Mouse (Mus musculus): Measurements from ENCODE around the gene Mark3. TPM values are rescaled to one million over a fixed set of nuclear protein-coding genes. Genes with fewer than 3 reads are reported as not detected.
"Not testable (repeated sequence)": the region's sequence is repeated elsewhere in the genome, so short reads cannot be mapped to it uniquely, and the experiment has no call there.

Gene Mark3
- polyA plus RNA-seq, 1 experiment from 2014 or later, result 25.8 TPM

GRCm38 (mm10) chr12:111538292-111539040 is 35.9 kb upstream of the Mark3 start:
- Histone ChIP-seq H3K9me3 (replicated peaks) (no peaks in the 10 kb centered on the region), H3K27ac (peak overlapping the region; percentile 97), H3K9ac (peak overlapping the region; percentile 93), H3K36me3 (peaks cover 45% of the 10 kb centered on the region), H3K4me1 (replicated peaks) (peaks cover 42% of the 10 kb centered on the region), H3K4me3 (peak overlapping the region; percentile 77), H3K4me2 (peak overlapping the region; percentile 75), H3K27me3 (no peaks in the 10 kb centered on the region)
- WGBS, result under 1% methylated on average over 97 of the region's 111 CpGs
- ATAC-seq (replicated peaks; ENCODE audit: insufficient number of reproducible peaks, insufficient read depth, low FRiP score, low read depth), result peak; percentile 74

GRCm38 (mm10) chr12:111539041-111539345 is 35.3 kb upstream of the Mark3 start:
- ATAC-seq (replicated peaks; ENCODE audit: insufficient number of reproducible peaks, insufficient read depth, low FRiP score, low read depth), result no peak
- Histone ChIP-seq H3K36me3 (peaks cover 50% of the 10 kb centered on the region), H3K27ac (peak overlapping the region; percentile 97), H3K4me3 (peak overlapping the region; percentile 77), H3K4me2 (peak overlapping the region; percentile 75), H3K9ac (peak overlapping the region; percentile 93), H3K4me1 (replicated peaks) (peaks cover 42% of the 10 kb centered on the region), H3K27me3 (no peaks in the 10 kb centered on the region), H3K9me3 (replicated peaks) (no peaks in the 10 kb centered on the region)
- WGBS, result 1% methylated on average over 18 of the region's 18 CpGs

GRCm38 (mm10) chr12:111547070-111547469 is 27.3 kb upstream of the Mark3 start:
- H3K4me3 ChIP-seq, result no peak overlapping the region
- H3K27me3 ChIP-seq, result no peaks in the 10 kb centered on the region
- no peaks in the 10 kb centered on the region for H3K4me1 ChIP-seq (replicated peaks)
- no peaks in the 10 kb centered on the region for H3K9me3 ChIP-seq (replicated peaks)
- no peak for ATAC-seq (replicated peaks; ENCODE audit: insufficient number of reproducible peaks, insufficient read depth, low FRiP score, low read depth)
- no peak overlapping the region for H3K27ac ChIP-seq
- WGBS, result 88% methylated on average over 3 of the region's 3 CpGs
- no peak overlapping the region for H3K9ac ChIP-seq
- peaks cover 54% of the 10 kb centered on the region for H3K36me3 ChIP-seq
- H3K4me2 ChIP-seq, result no peak overlapping the region

- no peak overlapping the region for H3K27ac ChIP-seq
- no peaks in the 10 kb centered on the region for H3K27me3 ChIP-seq
- no peak for ATAC-seq (replicated peaks; ENCODE audit: insufficient number of reproducible peaks, insufficient read depth, low FRiP score, low read depth)
- no peaks in the 10 kb centered on the region for H3K4me1 ChIP-seq (replicated peaks)
- H3K36me3 ChIP-seq, result peaks cover 37% of the 10 kb centered on the region
- H3K4me3 ChIP-seq, result no peak overlapping the region
- no peaks in the 10 kb centered on the region for H3K9me3 ChIP-seq (replicated peaks)
- H3K4me2 ChIP-seq, result no peak overlapping the region
- no peak overlapping the region for H3K9ac ChIP-seq
- WGBS, result 71% methylated on average over 2 of the region's 2 CpGs
Observed at GRCm38 (mm10) chr12:111548555-111549289, 25.6 kb upstream of the Mark3 start.

GRCm38 (mm10) chr12:111550679-111551078 is 23.6 kb upstream of the Mark3 start:
- Histone ChIP-seq H3K4me2 (no peak overlapping the region), H3K36me3 (peaks cover 22% of the 10 kb centered on the region), H3K9me3 (replicated peaks) (no peaks in the 10 kb centered on the region), H3K27ac (no peak overlapping the region), H3K4me1 (replicated peaks) (no peaks in the 10 kb centered on the region), H3K27me3 (no peaks in the 10 kb centered on the region), H3K4me3 (no peak overlapping the region), H3K9ac (no peak overlapping the region)
- no peak for ATAC-seq (replicated peaks; ENCODE audit: insufficient number of reproducible peaks, insufficient read depth, low FRiP score, low read depth)
- 55% methylated on average over 1 of the region's 1 CpGs for WGBS

- ATAC-seq (replicated peaks; ENCODE audit: insufficient number of reproducible peaks, insufficient read depth, low FRiP score, low read depth), result no peak
- Histone ChIP-seq H3K27ac (no peak overlapping the region), H3K4me2 (no peak overlapping the region), H3K4me1 (replicated peaks) (no peaks in the 10 kb centered on the region), H3K9me3 (replicated peaks) (no peaks in the 10 kb centered on the region), H3K27me3 (no peaks in the 10 kb centered on the region), H3K9ac (no peak overlapping the region), H3K36me3 (peaks cover 7% of the 10 kb centered on the region), H3K4me3 (no peak overlapping the region)
- WGBS, result 68% methylated on average over 8 of the region's 8 CpGs
Observed at GRCm38 (mm10) chr12:111552342-111552741, 22.0 kb upstream of the Mark3 start.

- Histone ChIP-seq H3K4me2 (no peak overlapping the region), H3K27me3 (no peaks in the 10 kb centered on the region), H3K9me3 (replicated peaks) (no peaks in the 10 kb centered on the region), H3K9ac (no peak overlapping the region), H3K4me1 (replicated peaks) (0 out of 2 replicates have a peak, but pooled peaks cover 3% of the 10 kb centered on the region), H3K27ac (no peak overlapping the region), H3K36me3 (no peaks in the 10 kb centered on the region), H3K4me3 (no peak overlapping the region)
- ATAC-seq (replicated peaks; ENCODE audit: insufficient number of reproducible peaks, insufficient read depth, low FRiP score, low read depth), result no peak
- WGBS, result 63% methylated on average over 4 of the region's 4 CpGs
Observed at GRCm38 (mm10) chr12:111555357-111555756, 19.0 kb upstream of the Mark3 start.

- not testable (repeated sequence) for H3K4me2 ChIP-seq; H3K27ac ChIP-seq; H3K36me3 ChIP-seq; H3K4me3 ChIP-seq; H3K27me3 ChIP-seq; H3K9ac ChIP-seq; H3K9me3 ChIP-seq (replicated peaks); ATAC-seq (replicated peaks; ENCODE audit: insufficient number of reproducible peaks, insufficient read depth, low FRiP score, low read depth); H3K4me1 ChIP-seq (replicated peaks)
- 80% methylated on average over 5 of the region's 5 CpGs for whole genome bisulfite sequencing
Observed at GRCm38 (mm10) chr12:111555893-111556292, 18.4 kb upstream of the Mark3 start.

- no peaks in the 10 kb centered on the region for H3K27me3 ChIP-seq
- H3K4me2 ChIP-seq, result no peak overlapping the region
- no peak overlapping the region for H3K9ac ChIP-seq
- no peak overlapping the region for H3K4me3 ChIP-seq
- H3K27ac ChIP-seq, result no peak overlapping the region
- ATAC-seq (replicated peaks; ENCODE audit: insufficient number of reproducible peaks, insufficient read depth, low FRiP score, low read depth), result no peak
- peaks cover 12% of the 10 kb centered on the region for H3K4me1 ChIP-seq (replicated peaks)
- H3K9me3 ChIP-seq (replicated peaks), result no peaks in the 10 kb centered on the region
- 61% methylated on average over 6 of the region's 6 CpGs for WGBS
- no peaks in the 10 kb centered on the region for H3K36me3 ChIP-seq
Observed at GRCm38 (mm10) chr12:111557538-111557937, 16.8 kb upstream of the Mark3 start.

GRCm38 (mm10) chr12:111558655-111559054 is 15.7 kb upstream of the Mark3 start:
- no peak for ATAC-seq (replicated peaks; ENCODE audit: insufficient number of reproducible peaks, insufficient read depth, low FRiP score, low read depth)
- 40% methylated on average over 2 of the region's 2 CpGs for WGBS
- peaks cover 19% of the 10 kb centered on the region for H3K4me1 ChIP-seq (replicated peaks)

GRCm38 (mm10) chr12:111559647-111560258 is 14.6 kb upstream of the Mark3 start:
- Histone ChIP-seq H3K36me3 (no peaks in the 10 kb centered on the region), H3K27ac (no peak overlapping the region), H3K4me1 (replicated peaks) (peaks cover 19% of the 10 kb centered on the region), H3K9ac (no peak overlapping the region), H3K4me2 (peak overlapping the region; percentile 24), H3K27me3 (no peaks in the 10 kb centered on the region), H3K4me3 (peak overlapping the region; percentile 20; the same call in 1 of the 2 replicates), H3K9me3 (replicated peaks) (no peaks in the 10 kb centered on the region)
- 35% methylated on average over 18 of the region's 18 CpGs for WGBS
- ATAC-seq (replicated peaks; ENCODE audit: insufficient number of reproducible peaks, insufficient read depth, low FRiP score, low read depth), result no peak

More at GRCm38 (mm10) chr12:111558655-111559054, 15.7 kb upstream of the Mark3 start:
- Histone ChIP-seq H3K4me2 (no peak overlapping the region), H3K27me3 (no peaks in the 10 kb centered on the region), H3K27ac (no peak overlapping the region), H3K9ac (no peak overlapping the region), H3K9me3 (replicated peaks) (no peaks in the 10 kb centered on the region), H3K4me3 (no peak overlapping the region), H3K36me3 (no peaks in the 10 kb centered on the region)
